Mouse (Mus musculus): ENCODE data around the gene Cop1. TPM values are rescaled to one million over a fixed set of nuclear protein-coding genes. Genes with fewer than 3 reads are reported as not detected.
"Not testable (repeated sequence)": the region's sequence is repeated elsewhere in the genome, so short reads cannot be mapped to it uniquely, and the experiment has no call there.

Gene Cop1
- total RNA-seq (2021), result 100 to 1,000 TPM; 123 to 124 TPM
- long read RNA-seq, experiment 1, full-length matches to known transcripts, result 71 of 122 reads
- long read RNA-seq, experiment 1, partial matches to known transcripts, result 2 of 122 reads
- long read RNA-seq, experiment 1, other reads (novel, unspliced or antisense), result 49 of 122 reads
- long read RNA-seq, experiment 2, full-length matches to known transcripts, result 76 of 132 reads
- long read RNA-seq, experiment 2, partial matches to known transcripts, result 0 of 132 reads
- long read RNA-seq, experiment 2, other reads (novel, unspliced or antisense), result 56 of 132 reads

- DNase-seq, result peak; percentile 95 to 96
- intact Hi-C loops (cut with DNase I), result not testable (repeated sequence)
These were observed at the start of gene Cop1 for GRCm38 (mm10) chr1:159231781-159232571. Gene Cop1, plus strand, starts transcription at chr1:159232320.

DNA sequence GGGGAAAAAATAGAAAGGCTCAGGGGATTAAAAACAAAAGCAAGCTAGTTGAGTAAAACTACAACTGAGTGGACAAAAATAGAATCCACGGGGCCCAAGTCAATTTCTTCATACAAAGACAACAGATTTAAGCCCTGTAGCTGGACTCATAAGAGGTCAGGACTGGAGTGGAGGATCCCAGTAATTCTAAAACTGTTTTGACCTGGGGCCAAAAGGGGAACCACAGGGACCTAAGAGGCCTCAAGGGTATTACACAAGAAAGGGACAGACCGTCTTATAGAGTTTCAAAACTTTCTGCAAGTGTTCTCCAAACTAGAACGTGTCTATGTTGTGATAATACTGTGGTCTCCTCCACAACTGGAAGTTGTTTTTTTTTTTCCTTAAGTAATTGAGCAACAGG is 45.4 kb upstream of the Cop1 start:
- DNase-seq, result peak; percentile 10 to 11
- intact Hi-C loops (cut with DNase I), result no loop called here

- intact Hi-C loops (cut with DNase I), result no loop called here
- no peak for DNase-seq
These were observed 33.5 kb upstream of the Cop1 start for GRCm38 (mm10) chr1:159198603-159199002.

DNA sequence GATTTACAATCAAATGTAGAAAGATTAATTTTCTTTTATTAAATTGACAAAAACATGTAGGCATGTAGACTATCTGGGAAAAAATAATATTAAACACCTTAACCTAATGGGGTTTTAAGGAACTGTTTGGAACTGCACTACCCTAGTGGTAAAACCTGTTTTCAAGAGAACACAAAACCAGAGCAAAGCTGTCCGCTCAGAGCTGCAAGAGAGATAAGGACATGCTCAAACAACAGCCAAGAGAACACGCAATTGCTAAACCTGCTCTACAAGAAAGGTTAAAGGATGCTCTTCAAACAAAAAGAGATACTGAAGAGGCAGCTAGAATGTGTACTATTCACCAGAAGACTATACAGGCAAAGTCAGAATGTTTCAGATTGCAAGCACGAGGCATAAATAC is 32.5 kb upstream of the Cop1 start:
- intact Hi-C loops (cut with DNase I), result no loop called here

DNA sequence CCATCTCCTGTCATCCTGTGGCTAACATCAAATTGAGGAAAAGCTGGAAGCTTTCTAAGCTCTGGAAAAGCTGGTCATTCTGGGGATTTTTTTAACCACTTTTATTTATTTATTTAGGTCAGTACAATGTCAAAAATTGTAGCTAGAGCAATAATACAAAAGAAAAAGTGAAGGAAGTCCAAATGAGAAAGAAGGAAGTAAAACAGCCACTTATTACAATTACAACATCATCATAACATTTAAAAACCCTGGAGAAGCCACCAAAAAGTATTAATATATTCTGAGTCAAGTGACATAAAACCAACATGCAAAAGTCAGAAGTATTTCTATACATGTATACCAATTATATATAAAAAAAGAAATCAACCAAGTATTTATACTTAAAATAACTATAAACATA is 30.9 kb upstream of the Cop1 start:
- DNase-seq, result no peak
- intact Hi-C loops (cut with DNase I), result no loop called here

More for the DNA sequence above, 32.5 kb upstream of the Cop1 start:
- no peak for DNase-seq

GRCm38 (mm10) chr1:159211711-159212110 is 20.4 kb upstream of the Cop1 start:
- intact Hi-C loops (cut with DNase I), result no loop called here
- DNase-seq, result no peak

DNA sequence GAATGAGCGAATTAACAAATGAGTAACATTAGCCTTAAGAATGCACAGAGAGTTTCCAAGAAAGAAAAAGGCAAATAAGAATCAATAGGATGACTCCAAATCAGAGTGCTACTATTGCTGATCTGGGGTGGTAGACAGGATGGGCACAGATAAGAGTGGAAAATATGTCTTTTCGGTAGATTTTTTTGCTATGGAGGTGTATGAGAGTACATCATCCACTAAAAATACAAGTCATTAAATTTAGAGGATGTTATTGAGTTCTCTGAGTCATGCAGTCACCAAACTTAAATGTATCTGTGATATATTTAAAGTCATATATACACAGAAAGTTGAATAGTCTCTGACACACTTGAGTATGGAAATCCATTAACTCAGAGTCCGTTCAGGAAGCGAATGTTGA is 14.7 kb upstream of the Cop1 start:
- DNase-seq, result no peak

DNA sequence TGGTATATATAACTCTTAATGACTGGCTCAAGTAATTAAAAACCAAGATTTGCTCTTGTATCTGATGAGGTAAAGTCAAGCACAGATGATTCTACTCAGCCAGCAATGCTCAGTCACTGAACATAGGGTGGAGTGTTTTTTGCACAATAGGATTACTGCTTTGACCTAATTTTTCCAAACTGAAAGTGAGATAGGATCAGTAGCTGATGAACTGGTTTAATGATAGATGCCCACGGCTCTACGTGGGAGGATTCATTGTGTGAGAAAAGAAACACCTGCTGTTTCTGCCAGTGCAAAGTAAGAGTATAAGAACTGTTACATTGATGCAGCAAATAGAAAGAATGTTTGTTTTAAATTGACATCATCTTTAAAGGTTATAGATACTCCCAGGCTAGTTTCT is 10.1 kb upstream of the Cop1 start:
- no peak for DNase-seq
- intact Hi-C loops (cut with DNase I), result no loop called here

More for the DNA sequence above, 14.7 kb upstream of the Cop1 start:
- intact Hi-C loops (cut with DNase I), result no loop called here

DNA sequence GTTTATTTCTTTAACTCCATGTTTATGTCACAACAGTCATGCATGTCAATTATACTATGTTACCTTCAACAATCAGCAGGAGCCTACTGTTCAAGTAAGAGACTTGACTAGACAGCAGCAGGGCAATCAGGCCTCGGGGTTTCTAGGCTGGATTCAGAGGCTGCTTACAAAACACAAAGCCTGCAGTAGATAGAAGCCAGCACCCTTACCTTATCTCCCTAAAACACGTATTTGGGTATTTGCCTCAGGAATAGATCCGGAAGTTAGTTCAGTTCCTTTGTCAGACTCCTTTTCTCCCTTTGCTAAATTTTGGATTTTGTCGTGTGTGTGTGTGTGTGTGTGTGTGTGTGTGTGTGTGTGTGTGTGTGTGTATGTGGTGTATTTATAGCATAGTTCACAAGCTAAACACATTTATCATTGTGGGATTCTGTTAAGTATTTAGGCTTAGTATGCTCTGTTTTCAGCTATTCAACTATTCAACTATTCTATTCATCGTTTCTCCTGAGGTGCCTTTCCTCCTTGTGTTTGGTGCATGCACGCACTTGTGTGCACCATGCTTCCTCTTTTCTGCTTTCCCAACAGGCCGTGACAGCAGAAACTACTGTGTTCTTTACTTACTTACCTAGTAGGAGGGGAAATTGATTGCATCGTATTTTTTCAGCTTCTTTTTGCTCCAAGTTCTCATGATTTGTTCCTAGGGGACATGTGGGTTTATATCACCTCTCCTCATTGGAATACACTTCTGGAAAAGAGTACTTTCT is 6.9 kb upstream of the Cop1 start:
- intact Hi-C loops (cut with DNase I), result no loop called here
- DNase-seq, result no peak

GRCm38 (mm10) chr1:159232572-159233261 is 597 bp downstream of the Cop1 start:
- intact Hi-C loops (cut with DNase I), result not testable (repeated sequence)
- DNase-seq, result peak; percentile 19 to 36

DNA sequence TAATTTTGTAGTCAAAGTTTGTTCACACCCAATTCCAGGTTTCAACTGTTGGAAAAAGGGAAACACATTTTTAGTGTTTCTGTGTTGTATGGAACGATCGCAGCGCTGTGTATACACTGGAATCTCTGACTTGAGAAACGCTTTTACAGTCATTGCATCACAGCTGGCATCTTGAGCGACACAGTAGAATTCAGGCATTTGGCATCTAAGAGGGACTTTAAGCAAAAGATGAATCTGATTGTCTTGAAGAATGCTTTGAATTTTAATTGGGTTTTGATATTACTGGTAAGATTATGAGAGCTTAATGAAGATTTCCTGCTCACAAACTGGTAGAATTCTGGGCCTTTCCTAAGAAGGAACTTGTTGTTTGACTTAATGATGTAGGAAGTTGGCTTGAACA is 1.3 kb downstream of the Cop1 start:
- intact Hi-C loops (cut with DNase I), result no loop called here
- no peak for DNase-seq

DNA sequence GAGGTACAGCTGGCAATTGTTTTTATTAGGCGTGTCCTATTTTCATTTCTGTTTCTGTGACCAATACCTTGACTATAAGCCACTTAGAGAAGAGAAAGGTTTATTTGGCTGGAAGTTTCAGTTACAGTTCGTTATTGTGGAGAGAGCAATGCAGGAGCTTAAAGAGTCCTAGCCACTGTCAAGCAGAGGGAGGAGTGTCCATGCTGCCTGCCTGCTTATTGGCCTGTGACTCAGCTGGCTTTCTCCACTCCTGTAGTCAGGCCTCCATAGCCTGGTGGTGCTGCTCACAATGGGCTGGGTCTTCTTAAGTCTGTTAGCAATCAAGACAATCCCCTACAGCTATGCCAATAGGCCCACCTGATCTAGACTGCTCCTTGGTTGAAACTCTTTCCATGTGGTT is 2.4 kb downstream of the Cop1 start:
- DNase-seq, result no peak
- intact Hi-C loops (cut with DNase I), result no loop called here

DNA sequence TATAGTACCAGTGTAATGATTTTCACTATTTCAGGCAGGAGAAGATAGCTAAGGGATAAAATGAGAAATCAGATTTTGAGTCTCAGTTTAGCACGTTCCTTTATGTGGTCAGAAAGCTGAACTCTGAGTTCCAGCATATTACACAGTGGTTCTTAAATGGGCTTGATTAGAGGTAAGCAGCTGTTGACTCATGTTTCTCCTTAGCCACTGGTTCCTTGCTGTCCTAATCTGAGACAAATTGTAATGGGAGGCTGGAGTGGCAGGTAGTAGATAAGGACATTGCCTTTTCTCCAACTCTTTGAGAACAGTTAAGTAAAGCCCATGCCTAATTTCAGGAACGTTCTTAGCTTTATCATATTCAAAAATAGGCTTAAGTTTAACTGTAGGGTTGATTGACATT is 3.6 kb downstream of the Cop1 start:
- intact Hi-C loops (cut with DNase I), result no loop called here
- DNase-seq, result no peak

GRCm38 (mm10) chr1:159238147-159238546 is 6.0 kb downstream of the Cop1 start:
- intact Hi-C loops (cut with DNase I), result no loop called here
- no peak for DNase-seq

DNA sequence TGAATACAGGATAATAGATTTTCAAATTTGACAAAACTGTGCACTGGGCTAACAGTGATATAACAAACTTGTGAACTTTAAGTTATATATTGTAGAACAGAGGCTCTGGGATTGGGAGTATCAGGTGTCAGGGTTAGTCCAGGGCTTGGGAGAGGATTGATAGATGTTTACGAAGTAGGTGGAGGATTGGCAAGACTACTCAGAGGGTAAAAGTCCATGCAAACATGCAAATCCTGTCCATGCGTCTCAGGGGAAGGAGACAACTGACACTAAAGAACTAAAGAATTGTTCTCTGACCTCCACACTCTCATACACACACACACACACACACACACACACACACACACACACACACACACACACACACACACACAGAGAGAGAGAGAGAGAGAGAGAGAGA is 18.2 kb downstream of the Cop1 start:
- DNase-seq, result no peak
- intact Hi-C loops (cut with DNase I), result no loop called here

DNA sequence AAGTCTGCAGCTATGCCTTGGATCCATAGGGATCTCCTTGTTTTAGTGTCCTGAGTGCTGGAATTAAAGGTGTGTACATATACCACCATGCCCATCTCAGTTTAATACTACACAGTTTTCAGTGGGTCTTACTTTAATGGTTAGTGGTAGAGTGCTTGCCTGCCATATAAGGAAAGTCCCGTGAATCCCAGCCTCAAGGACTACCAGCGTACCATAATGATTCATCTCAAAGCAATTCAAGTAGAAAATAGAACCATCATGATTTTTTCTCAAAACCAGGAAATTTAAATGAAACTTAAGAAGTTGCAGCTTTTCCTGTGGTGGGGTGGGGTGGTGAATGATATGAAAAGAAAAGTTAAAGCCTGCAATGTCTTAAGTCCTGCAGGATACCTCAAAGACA is 21.0 kb downstream of the Cop1 start:
- DNase-seq, result no peak
- intact Hi-C loops (cut with DNase I), result no loop called here

DNA sequence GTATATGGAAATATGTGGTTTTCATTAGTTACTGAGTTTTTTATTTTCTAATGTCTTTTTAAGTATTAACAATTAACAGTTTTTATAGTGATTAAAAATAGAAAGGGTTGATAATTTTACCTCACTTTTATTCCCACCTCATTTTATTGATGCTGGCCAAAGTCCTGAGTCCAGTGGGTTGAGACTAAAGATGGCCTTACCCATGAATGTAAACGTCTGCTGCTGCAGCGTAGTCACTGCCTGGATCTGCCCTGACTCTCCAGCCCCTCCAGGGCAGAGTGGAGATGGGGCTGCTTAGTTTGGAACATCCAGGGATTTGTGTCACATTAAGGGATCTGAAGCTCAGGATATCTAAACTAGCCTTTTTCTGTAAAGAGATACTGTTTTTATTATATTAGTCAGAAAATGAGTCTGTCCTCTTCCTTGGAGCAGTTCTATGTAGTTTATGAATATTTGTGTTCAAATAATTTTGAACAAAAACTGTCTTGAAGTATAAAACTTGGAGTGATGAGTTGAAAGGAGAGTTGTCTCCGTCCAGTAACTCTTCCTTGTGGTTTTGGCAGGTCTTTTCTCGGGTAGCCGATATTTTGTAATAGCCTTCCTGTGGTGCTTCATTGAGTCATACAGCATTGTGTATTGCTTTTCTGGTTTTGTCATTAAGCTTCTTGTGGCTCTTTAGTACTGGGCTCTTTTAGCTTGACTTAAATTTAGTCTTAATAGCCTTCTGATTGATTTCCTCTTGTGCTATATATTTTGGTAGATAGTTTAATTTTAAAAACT is 23.0 kb downstream of the Cop1 start:
- no peak for DNase-seq
- intact Hi-C loops (cut with DNase I), result no loop called here

GRCm38 (mm10) chr1:159256543-159256942 is 24.4 kb downstream of the Cop1 start:
- intact Hi-C loops (cut with DNase I), result no loop called here
- DNase-seq, result no peak

DNA sequence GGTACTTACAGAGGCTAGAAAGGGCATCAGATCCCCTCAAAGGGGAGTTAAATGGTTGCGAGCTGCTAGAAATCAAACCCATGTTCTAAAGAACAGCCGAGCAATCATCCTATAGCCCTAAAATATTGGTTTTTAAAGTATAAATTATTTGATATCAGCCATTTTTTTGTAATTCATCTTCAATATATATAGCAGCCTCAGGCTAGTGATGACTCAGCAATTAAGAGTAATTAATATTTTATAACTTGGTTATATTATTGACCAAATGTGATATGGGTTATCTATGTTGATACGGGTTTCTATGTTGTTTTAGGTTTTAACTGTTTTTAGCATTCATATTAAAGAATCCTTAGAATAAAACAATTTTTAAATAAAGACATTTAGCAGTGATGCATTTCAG is 31.7 kb downstream of the Cop1 start:
- intact Hi-C loops (cut with DNase I), result no loop called here
- DNase-seq, result no peak

DNA sequence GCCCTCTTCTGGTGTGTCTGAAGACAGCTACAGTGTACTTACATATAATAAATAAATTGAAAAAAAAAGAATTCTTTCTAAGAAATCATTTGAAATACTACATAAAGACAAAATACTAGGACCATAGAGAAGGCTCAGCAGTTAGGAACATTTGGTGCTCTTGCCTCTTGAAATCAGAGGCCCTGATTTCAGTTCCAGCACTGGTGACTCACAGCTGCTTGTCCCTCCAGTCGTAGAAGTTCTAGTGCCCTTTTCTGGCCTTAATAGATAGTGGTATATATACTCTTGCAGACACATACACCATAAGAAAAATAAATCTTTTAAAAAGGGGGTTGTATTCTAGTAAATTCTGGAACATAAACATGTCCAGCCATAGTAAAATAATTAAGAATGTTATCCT is 48.0 kb downstream of the Cop1 start:
- intact Hi-C loops (cut with DNase I), result no loop called here
- DNase-seq, result no peak

Data from heart, postnatal 14 days (tissue).